Mouse (Mus musculus) lung, embryonic 14.5 days (tissue): ENCODE data around the gene Ntrk1. TPM values are rescaled to one million over a fixed set of nuclear protein-coding genes. Genes with fewer than 3 reads are reported as not detected.
A peak's percentile ranks its signal among the peaks of the same experiment; 100 is the strongest.

ENCODE experiments used
- ATAC-seq: fragments of 200-750 bp; cut with Nextera tagmentation; 2 replicates; pipeline ENCODE4 v1.8.0; 2017; ENCODE audit warnings: mild to moderate bottlenecking, moderate TSS enrichment, moderate library complexity; ENCODE audit not compliant: insufficient read depth
- DNase-seq: peaks from one replicate; pipeline ENCODE4 v3.0.0-alpha.2; 2015
- H3K27ac ChIP-seq: fragments of 300-500 bp; sonication (generic); 2 replicates; pipeline ENCODE4 v1.5.1; 2014; ENCODE audit warnings: low read depth, mild to moderate bottlenecking, moderate library complexity
- H3K27me3 ChIP-seq: fragments of 300-500 bp; sonication (generic); 2 replicates; pipeline ENCODE4 v1.6.1; 2014; ENCODE audit warnings: low read length, control low read depth; ENCODE audit not compliant: insufficient read depth
- H3K36me3 ChIP-seq: fragments of 300-500 bp; sonication (generic); 2 replicates; pipeline ENCODE4 v1.6.1; 2014; ENCODE audit warnings: control low read depth; ENCODE audit not compliant: insufficient read depth
- H3K4me1 ChIP-seq: fragments of 300-500 bp; sonication (generic); 2 replicates; pipeline ENCODE4 v1.6.1; 2014; ENCODE audit warnings: antibody characterized with exemption, control low read depth; ENCODE audit not compliant: insufficient read depth
- H3K4me2 ChIP-seq: fragments of 300-500 bp; sonication (generic); 2 replicates; pipeline ENCODE4 v1.6.1; 2014; ENCODE audit warnings: mild to moderate bottlenecking
- H3K4me3 ChIP-seq: fragments of 300-500 bp; sonication (generic); 2 replicates; pipeline ENCODE4 v1.5.1; 2014; ENCODE audit warnings: low read depth, low read length
- H3K9ac ChIP-seq: fragments of 300-500 bp; sonication (generic); 2 replicates; pipeline ENCODE4 v1.6.1; 2014
- H3K9me3 ChIP-seq: fragments of 300-500 bp; sonication (generic); 2 replicates; pipeline ENCODE4 v1.6.1; 2016; ENCODE audit warnings: low read depth, low read length, control low read depth
- CTCF ChIP-seq: IDR thresholded peaks from 2 replicates; pipeline ENCODE4 v1.5.1; 2016; ENCODE audit warnings: antibody characterized with exemption, low read depth
- WGBS: fragments of 180-500 bp; shearing (Covaris S2); extraction: QIAGEN DNeasy Blood & Tissue Kit; methylation state at CpG from one replicate; pipeline ENCODE4 v1.1.7; 2014; 5-methylcytosine and 5-hydroxymethylcytosine counted together
- polyA plus RNA-seq: library from polyadenylated mRNA; unstranded; fragments of >200 nt; fragmentation: Nextera tagmentation; extraction: Ambion mirVana; gene quantifications from 2 replicates; pipeline ENCODE4 v1.2.1, GENCODE M21; 2014

Ntrk1 gene
- polyA plus RNA-seq, 1 experiment from 2014 or later, result 0.22 TPM

GRCm38 (mm10) chr3:87785626-87786214 lies 9.2 kb downstream of the Ntrk1 start:
- Histone ChIP-seq H3K9ac (no peak overlapping the region), H3K27ac (no peak overlapping the region), H3K9me3 (no peaks in the 10 kb centered on the region), H3K4me1 (peaks cover 7% of the 10 kb centered on the region; the same call in 1 of the 2 replicates), H3K27me3 (0 out of 2 replicates have a peak, but pooled peaks cover under 1% of the 10 kb centered on the region), H3K4me2 (no peak overlapping the region), H3K4me3 (no peak overlapping the region), H3K36me3 (no peaks in the 10 kb centered on the region)
- no peak for ATAC-seq
- DNase-seq, result peak; percentile 48
- 24% methylated on average over 6 of the region's 6 CpGs for WGBS
- no peak for TF ChIP-seq CTCF

GRCm38 (mm10) chr3:87785156-87785555 lies 9.8 kb downstream of the Ntrk1 start:
- Histone ChIP-seq H3K4me3 (no peak overlapping the region), H3K4me2 (no peak overlapping the region), H3K4me1 (peaks cover 7% of the 10 kb centered on the region; the same call in 1 of the 2 replicates), H3K36me3 (no peaks in the 10 kb centered on the region), H3K9ac (no peak overlapping the region), H3K9me3 (no peaks in the 10 kb centered on the region), H3K27ac (no peak overlapping the region), H3K27me3 (no peaks in the 10 kb centered on the region)
- 61% methylated on average over 5 of the region's 5 CpGs for WGBS
- ATAC-seq, result no peak
- TF ChIP-seq CTCF, result no peak
- DNase-seq, result no peak

- peaks cover 10% of the 10 kb centered on the region; the same call in 1 of the 2 replicates for H3K4me1 ChIP-seq
- DNase-seq (no peak), ATAC-seq (peak; percentile 48; the same call in 1 of the 2 replicates)
- H3K36me3 ChIP-seq, result no peaks in the 10 kb centered on the region
- H3K9ac ChIP-seq, result no peak overlapping the region
- 80% methylated on average over 25 of the region's 25 CpGs for WGBS
- no peak for TF ChIP-seq CTCF
- no peak overlapping the region for H3K4me2 ChIP-seq
- H3K4me3 ChIP-seq, result no peak overlapping the region
- H3K27ac ChIP-seq, result no peak overlapping the region
- peaks cover 7% of the 10 kb centered on the region; the same call in 1 of the 2 replicates for H3K27me3 ChIP-seq
- H3K9me3 ChIP-seq, result no peaks in the 10 kb centered on the region
These were observed 11.5 kb downstream of the Ntrk1 start for GRCm38 (mm10) chr3:87783282-87784023.

GRCm38 (mm10) chr3:87779086-87779485 lies 15.9 kb downstream of the Ntrk1 start:
- Histone ChIP-seq H3K4me2 (no peak overlapping the region), H3K9ac (peak overlapping the region; percentile 16; the same call in 1 of the 2 replicates), H3K27me3 (peaks cover 7% of the 10 kb centered on the region; the same call in 1 of the 2 replicates), H3K4me3 (no peak overlapping the region), H3K4me1 (peaks cover 6% of the 10 kb centered on the region; the same call in 1 of the 2 replicates), H3K36me3 (no peaks in the 10 kb centered on the region), H3K9me3 (no peaks in the 10 kb centered on the region), H3K27ac (no peak overlapping the region)
- ATAC-seq (0 out of 2 replicates have a peak, but pooled peaks have one; percentile 21), DNase-seq (no peak)
- no peak for TF ChIP-seq CTCF
- 36% methylated on average over 2 of the region's 2 CpGs for WGBS

GRCm38 (mm10) chr3:87778283-87778682 lies 16.7 kb downstream of the Ntrk1 start:
- Histone ChIP-seq H3K4me2 (peak overlapping the region; percentile 19; the same call in 1 of the 2 replicates), H3K27ac (no peak overlapping the region), H3K9ac (no peak overlapping the region), H3K27me3 (peaks cover 7% of the 10 kb centered on the region; the same call in 1 of the 2 replicates), H3K36me3 (no peaks in the 10 kb centered on the region), H3K9me3 (no peaks in the 10 kb centered on the region), H3K4me3 (no peak overlapping the region), H3K4me1 (peaks cover 6% of the 10 kb centered on the region; the same call in 1 of the 2 replicates)
- WGBS, result 48% methylated on average over 23 of the region's 23 CpGs
- TF ChIP-seq CTCF, result no peak
- ATAC-seq (no peak), DNase-seq (no peak)

GRCm38 (mm10) chr3:87771088-87771487 lies 23.9 kb downstream of the Ntrk1 start:
- TF ChIP-seq CTCF, result no peak
- no peaks in the 10 kb centered on the region; the same call in 1 of the 2 replicates for H3K27me3 ChIP-seq
- DNase-seq, result no peak
- H3K4me2 ChIP-seq, result no peak overlapping the region
- 26% methylated on average over 6 of the region's 6 CpGs for WGBS
- no peak overlapping the region for H3K9ac ChIP-seq
- no peaks in the 10 kb centered on the region for H3K9me3 ChIP-seq
- no peak overlapping the region for H3K27ac ChIP-seq
- H3K36me3 ChIP-seq, result no peaks in the 10 kb centered on the region
- no peak overlapping the region for H3K4me3 ChIP-seq
- no peak for ATAC-seq
- H3K4me1 ChIP-seq, result peaks cover 8% of the 10 kb centered on the region; the same call in 1 of the 2 replicates

GRCm38 (mm10) chr3:87770280-87770679 lies 24.7 kb downstream of the Ntrk1 start:
- H3K27me3 ChIP-seq, result no peaks in the 10 kb centered on the region; the same call in 1 of the 2 replicates
- no peaks in the 10 kb centered on the region for H3K9me3 ChIP-seq
- H3K4me2 ChIP-seq, result no peak overlapping the region
- no peak overlapping the region for H3K4me3 ChIP-seq
- ATAC-seq (no peak), DNase-seq (peak; percentile 91)
- TF ChIP-seq CTCF, result peak; percentile 89
- no peak overlapping the region for H3K27ac ChIP-seq
- WGBS, result 0% methylated on average over 4 of the region's 4 CpGs
- peaks cover 13% of the 10 kb centered on the region for H3K4me1 ChIP-seq
- no peak overlapping the region for H3K9ac ChIP-seq
- H3K36me3 ChIP-seq, result no peaks in the 10 kb centered on the region
